Mouse (Mus musculus) testis, adult 10 weeks (tissue): ENCODE measurements around the gene Fam151a. TPM values are rescaled to one million over a fixed set of nuclear protein-coding genes. Genes with fewer than 3 reads are reported as not detected.

Experiments
- polyA plus RNA-seq: library from polyadenylated mRNA; stranded (reverse); fragments of 350-450 nt; fragmentation: Illumina TruSeq; extraction: RNeasy Lipid Tissue Mini Kit (QIAGEN cat#74804); gene quantifications from one replicate; pipeline ENCODE4 v1.2.3, GENCODE M21; 2014; ENCODE audit warnings: low read depth, low replicate concordance

The Fam151a gene
- polyA plus RNA-seq = not detected

GRCm38 (mm10) chr4:106733636-106734035 lies at the start of gene Fam151a:
Gene Fam151a (plus strand): TSS chr4:106733889.

GRCm38 (mm10) chr4:106730814-106731213 lies 2.9 kb upstream of the Fam151a start, which contains the start of gene Mroh7:
Gene Mroh7 (minus strand): TSS chr4:106730925.

Other genes starting within 250 kb of the Fam151a start
- not detected for gene Bsnd, start 241.6 kb upstream of the Fam151a start, polyA plus RNA-seq
- 2.3 TPM for gene Dhcr24, start 172.9 kb upstream of the Fam151a start, polyA plus RNA-seq
- gene Lexm, start 116.6 kb upstream of the Fam151a start, polyA plus RNA-seq = 33.7 TPM
- gene Ttc22, start 111.5 kb upstream of the Fam151a start, polyA plus RNA-seq = not detected
- gene Pars2, start 82.8 kb upstream of the Fam151a start, polyA plus RNA-seq = 0.60 TPM
- gene Ttc4, start 54.9 kb upstream of the Fam151a start, polyA plus RNA-seq = 142 TPM
- gene Mroh7, start 3.0 kb upstream of the Fam151a start, polyA plus RNA-seq = 34.2 TPM
- gene Acot11, start 71.1 kb downstream of the Fam151a start, polyA plus RNA-seq = 0.17 TPM
- 14.4 TPM for gene Ssbp3, start 176.8 kb downstream of the Fam151a start, polyA plus RNA-seq